In genomic region chr7:131542872-131543622, GRCm38 (mm10) we compare ENCODE assay signal across 9 mouse cellular contexts. TPM values are rescaled to one million over a fixed set of nuclear protein-coding genes. Genes with fewer than 3 reads are reported as not detected.
DNase-seq lines count a peak whose midpoint lies in the region; ATAC-seq and TF ChIP-seq lines count a peak whose summit lies in the region.
"Had no signal": no experiment of that assay in that cellular context is flagged by ENCODE, and none has a peak within 500 bp of the region (broad histone marks: within the 10 kb centered on the region; RNA-seq: fewer than 3 reads in every experiment).

No protein-coding gene starts in this region.

- WGBS in hindbrain, embryonic 13.5 days = under 1% methylated on average over 68 of the region's 71 CpGs
- under 1% methylated on average over 67 of the region's 71 CpGs for WGBS in midbrain, embryonic 14.5 days

- H3K4me3 ChIP-seq in gastrocnemius, adult 2 months = peak overlapping the region; percentile 62
- peak overlapping the region; percentile 33 for H3K4me3 ChIP-seq in hindbrain, embryonic 13.5 days
- peak overlapping the region; percentile 28 for H3K4me3 ChIP-seq in midbrain, embryonic 14.5 days (replicated peaks; ENCODE audit: low read depth, low read length)
- H3K4me3 ChIP-seq: erythroblast, embryonic 14.5 days had no signal

- TF ChIP-seq CTCF in gastrocnemius, adult 2 months (IDR thresholded peaks at IDR 0.05) = no peak
- TF ChIP-seq CTCF in brain, embryonic 14.5 days (IDR thresholded peaks at IDR 0.05; ENCODE audit: borderline replicate concordance, extremely low read depth, insufficient read depth, insufficient read length) = no peak

- TF ChIP-seq POLR2A in brain, embryonic 14.5 days (IDR thresholded peaks at IDR 0.05; ENCODE audit: borderline replicate concordance, extremely low read depth, insufficient read depth, insufficient read length, poor library complexity, severe bottlenecking) = no peak

- no peaks in the 10 kb centered on the region for H3K36me3 ChIP-seq in hindbrain, embryonic 13.5 days
- H3K36me3 ChIP-seq in midbrain, embryonic 14.5 days (ENCODE audit: control insufficient read depth, insufficient read depth, low read length) = no peaks in the 10 kb centered on the region

- no peaks in the 10 kb centered on the region for H3K9me3 ChIP-seq in hindbrain, embryonic 13.5 days
- H3K9me3 ChIP-seq in midbrain, embryonic 14.5 days (ENCODE audit: control insufficient read depth, low read length) = no peaks in the 10 kb centered on the region

- H3K4me2 ChIP-seq in hindbrain, embryonic 13.5 days = peak overlapping the region; percentile 50
- H3K4me2 ChIP-seq in midbrain, embryonic 14.5 days (ENCODE audit: low read length) = peak overlapping the region; percentile 52

- DNase-seq in gastrocnemius, adult 2 months = peak; percentile 25
- no peak for DNase-seq in gastrocnemius, postnatal 14 days
- peak; percentile 32 for DNase-seq in brain, embryonic 14.5 days (ENCODE audit: low read depth)
- peak; percentile 55 for DNase-seq in midbrain, embryonic 14.5 days
- no peak for DNase-seq in urinary bladder, postnatal 25 days (ENCODE audit: low spot score)
- DNase-seq in cerebellum, adult 11 months = no peak
- no peak for DNase-seq in cerebellum, postnatal 4 days (ENCODE audit: low spot score in 2 of 2)

- H3K27ac ChIP-seq in gastrocnemius, adult 2 months = no peak overlapping the region
- H3K27ac ChIP-seq in hindbrain, embryonic 13.5 days = peak overlapping the region; percentile 62
- H3K27ac ChIP-seq in midbrain, embryonic 14.5 days (replicated peaks; ENCODE audit: low read depth, low read length) = 0 out of 2 replicates have a peak overlapping the region, but pooled peaks have one; percentile 8

- H3K27me3 ChIP-seq in hindbrain, embryonic 13.5 days = peaks cover 98% of the 10 kb centered on the region
- H3K27me3 ChIP-seq in midbrain, embryonic 14.5 days (ENCODE audit: control insufficient read depth, insufficient read depth, low read length) = peaks cover 88% of the 10 kb centered on the region

- no peak for ATAC-seq in hindbrain, embryonic 13.5 days (ENCODE audit: low FRiP score)
- no peak for ATAC-seq in midbrain, embryonic 14.5 days (ENCODE audit: low FRiP score, low TSS enrichment)

- peak overlapping the region; percentile 63 for H3K9ac ChIP-seq in hindbrain, embryonic 13.5 days
- 0 out of 2 replicates have a peak overlapping the region, but pooled peaks have one; percentile 20 for H3K9ac ChIP-seq in midbrain, embryonic 14.5 days (replicated peaks; ENCODE audit: low read length)

- H3K4me1 ChIP-seq in hindbrain, embryonic 13.5 days (replicated peaks) = peaks cover 30% of the 10 kb centered on the region
- H3K4me1 ChIP-seq in midbrain, embryonic 14.5 days (ENCODE audit: control insufficient read depth, insufficient read depth, low read length) = peaks cover 15% of the 10 kb centered on the region

- intact Hi-C loops in gastrocnemius, adult 2 months (cut with DNase I) = loop anchor here (10.0 kb wide), 1 partner anchor 1012 kb away; no protein-coding TSS in a partner anchor
- intact Hi-C loops in gastrocnemius, postnatal 14 days (cut with DNase I; ENCODE audit: low total_unique reads) = no loop called here

RNA-seq across cellular contexts. Expression of gene Hmx3, which starts 0.4 kb away (rescaled TPM):
- total RNA-seq in gastrocnemius, adult 2 months (2021) = not detected
- not detected for total RNA-seq in gastrocnemius, postnatal 14 days (2021)
- polyA plus RNA-seq in brain, embryonic 14.5 days (2012; rRNA removed) = 3.1 and 3.5 TPM in 2 replicates
- polyA plus RNA-seq in hindbrain, embryonic 13.5 days (2015; fragmentation: Nextera tagmentation; extraction: Ambion mirVana) = 1.3 and 1.6 TPM in 2 replicates
- 0.15 and 0.33 TPM in 2 replicates for polyA plus RNA-seq in midbrain, embryonic 14.5 days (2014; fragmentation: Nextera tagmentation; extraction: Ambion mirVana)
- polyA plus RNA-seq: erythroblast, embryonic 14.5 days had no signal

RNA-seq across cellular contexts. Expression of gene Hmx2, which starts 5.5 kb away (rescaled TPM):
- total RNA-seq in gastrocnemius, adult 2 months (2021) = not detected
- total RNA-seq in gastrocnemius, postnatal 14 days (2021) = not detected
- 2.3 and 3.0 TPM in 2 replicates for polyA plus RNA-seq in brain, embryonic 14.5 days (2012; rRNA removed)
- polyA plus RNA-seq in hindbrain, embryonic 13.5 days (2015; fragmentation: Nextera tagmentation; extraction: Ambion mirVana) = 2.4 and 3.3 TPM in 2 replicates
- 0.07 and 0.09 TPM in 2 replicates for polyA plus RNA-seq in midbrain, embryonic 14.5 days (2014; fragmentation: Nextera tagmentation; extraction: Ambion mirVana)
- polyA plus RNA-seq: erythroblast, embryonic 14.5 days had no signal

RNA-seq across cellular contexts. Expression of gene Bub3, which starts 17.0 kb away (rescaled TPM):
- total RNA-seq in gastrocnemius, adult 2 months (2021) = 10 to 100 TPM; 28.9 to 31.2 TPM
- total RNA-seq in gastrocnemius, postnatal 14 days (2021) = 10 to 100 TPM; 31.4 to 32.3 TPM
- polyA plus RNA-seq in brain, embryonic 14.5 days (2012; rRNA removed) = 147 and 194 TPM in 2 replicates
- polyA plus RNA-seq in hindbrain, embryonic 13.5 days (2015; fragmentation: Nextera tagmentation; extraction: Ambion mirVana) = 178 and 200 TPM in 2 replicates
- polyA plus RNA-seq in midbrain, embryonic 14.5 days (2014; fragmentation: Nextera tagmentation; extraction: Ambion mirVana) = 167 and 169 TPM in 2 replicates

Comparison
In these comparisons a context has a peak if more than half of its experiments do, and no peak if none do; other contexts are left out.
1. DNase-seq: peak in gastrocnemius, adult 2 months (single experiment), brain, embryonic 14.5 days (single experiment) and midbrain, embryonic 14.5 days (single experiment); none in gastrocnemius, postnatal 14 days (single experiment), urinary bladder, postnatal 25 days (single experiment), cerebellum, adult 11 months (single experiment) and cerebellum, postnatal 4 days (0 of 2).
2. Peak in every context shown above with its lines, with median percentiles within 50 percentile points of each other: H3K4me3 ChIP-seq.